Mouse (Mus musculus) MEL (cell line): Measurements from ENCODE around the gene Col8a2.

Experiments
- BHLHE40 ChIP-seq: IDR thresholded peaks from 2 replicates; pipeline ENCODE4 v1.6.1; 2012; ENCODE audit warnings: low read depth, mild to moderate bottlenecking, inconsistent platforms, low read length, improper control_type of control experiment, borderline replicate concordance
- CHD2 ChIP-seq: IDR thresholded peaks from 2 replicates; pipeline ENCODE4 v1.6.1; 2011; ENCODE audit warnings: low read length, improper control_type of control experiment
- CTCF ChIP-seq, 3 experiments: IDR thresholded peaks in 2 of 3; conservative IDR thresholded peaks in 1 of 3; 2 replicates each; pipeline ENCODE4 v1.5.1; 2011 to 2012; ENCODE audit warnings: low read length in 3 of 3, low read depth in 2 of 3, mild to moderate bottlenecking in 2 of 3, improper control_type of control experiment in 1 of 3, inconsistent platforms in 1 of 3, mixed read lengths in 1 of 3, moderate library complexity in 1 of 3; ENCODE audit not compliant: control insufficient read depth in 1 of 3, insufficient read depth in 1 of 3, poor library complexity in 1 of 3, severe bottlenecking in 1 of 3
- GABPA ChIP-seq: IDR thresholded peaks from 2 replicates; pipeline ENCODE4 v1.6.1; 2012; ENCODE audit warnings: low read depth, mild to moderate bottlenecking, inconsistent platforms, low read length, improper control_type of control experiment, moderate library complexity
- NELFE ChIP-seq: IDR thresholded peaks from 2 replicates; pipeline ENCODE4 v1.6.1; 2011; ENCODE audit warnings: low read depth, low read length, improper control_type of control experiment
- NRF1 ChIP-seq: IDR thresholded peaks from 2 replicates; pipeline ENCODE4 v1.6.1; 2014; ENCODE audit warnings: low read depth, mild to moderate bottlenecking, inconsistent platforms, low read length, improper control_type of control experiment, moderate library complexity; ENCODE audit not compliant: poor library complexity, insufficient read depth, severe bottlenecking
- RCOR1 ChIP-seq: IDR thresholded peaks from 2 replicates; pipeline ENCODE4 v1.6.1; 2012; ENCODE audit warnings: low read depth, mild to moderate bottlenecking, inconsistent platforms, low read length, improper control_type of control experiment
- SIN3A ChIP-seq: IDR thresholded peaks from 2 replicates; pipeline ENCODE4 v1.6.1; 2012; ENCODE audit warnings: low read length, improper control_type of control experiment, inconsistent platforms
- TCF12 ChIP-seq: IDR thresholded peaks from 2 replicates; pipeline ENCODE4 v1.6.1; 2014; ENCODE audit warnings: low read depth, mild to moderate bottlenecking, inconsistent platforms, low read length, improper control_type of control experiment, moderate library complexity

DNA sequence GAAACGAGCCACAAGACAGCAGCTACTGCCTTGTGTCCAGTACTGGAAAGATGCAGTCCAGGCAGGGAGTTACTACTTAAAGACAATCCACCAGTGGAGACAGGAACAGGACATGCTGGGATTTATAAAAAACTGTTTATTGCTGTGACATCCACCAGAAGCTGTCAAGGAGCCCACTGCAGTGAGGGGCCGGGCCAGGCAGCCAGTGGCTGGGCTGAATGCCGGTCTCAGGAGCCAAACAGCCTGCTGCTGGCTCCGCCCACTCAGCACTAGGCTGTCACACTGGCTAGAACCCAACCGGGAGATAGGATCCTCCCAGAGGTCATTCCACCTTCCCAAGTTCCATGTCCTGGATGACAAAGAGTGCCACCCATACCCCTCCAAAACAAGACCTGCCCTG lies 29.3 kb downstream of the Col8a2 start:
- no peak for TF ChIP-seq CHD2
- TF ChIP-seq CTCF (IDR thresholded peaks at IDR 0.05 in 2 of 3, conservative IDR thresholded peaks at IDR 0.05 in 1 of 3; ENCODE audit: control insufficient read depth in 1 of 3, insufficient read depth in 1 of 3, low read depth in 2 of 3, low read length in 3 of 3, poor library complexity in 1 of 3, severe bottlenecking in 1 of 3), result no peak
- no peak for TF ChIP-seq GABPA
- no peak for TF ChIP-seq BHLHE40
- TF ChIP-seq SIN3A, result no peak
- no peak for TF ChIP-seq TCF12
- no peak for TF ChIP-seq NELFE
- TF ChIP-seq NRF1, result no peak
- no peak for TF ChIP-seq RCOR1
